Mouse (Mus musculus): Measurements from ENCODE around the gene Adam1a.

DNA sequence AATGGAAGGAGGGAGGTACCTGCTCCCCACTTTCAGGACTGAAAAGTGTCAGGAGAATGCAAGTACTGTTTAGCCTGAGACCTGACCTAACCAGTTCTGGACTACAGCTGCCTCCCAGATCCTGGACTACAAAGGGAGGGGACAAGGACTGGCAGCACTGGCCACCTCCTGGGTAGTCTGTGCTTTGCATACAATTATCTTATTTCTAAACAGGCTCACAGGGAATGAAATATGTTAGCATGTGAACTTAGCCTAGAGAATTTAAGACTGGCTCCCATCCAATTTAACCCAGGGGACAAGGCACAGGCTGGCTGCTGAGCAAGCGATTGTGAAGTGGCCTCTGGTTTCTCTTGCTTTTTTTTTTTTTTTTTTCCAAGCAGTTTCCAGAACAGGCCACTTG is 25.5 kb upstream of the Adam1a start:
- no peak for TF ChIP-seq CTCF (IDR thresholded peaks at IDR 0.05; ENCODE audit: extremely low read depth, insufficient read depth, low read length)
- TF ChIP-seq POLR2A (IDR thresholded peaks at IDR 0.05; ENCODE audit: extremely low read depth, insufficient read depth, low read length), result no peak

All from cortical plate, adult 2 months (tissue).